Comparison of ENCODE assay signal across 13 mouse cellular contexts in the genomic region with DNA sequence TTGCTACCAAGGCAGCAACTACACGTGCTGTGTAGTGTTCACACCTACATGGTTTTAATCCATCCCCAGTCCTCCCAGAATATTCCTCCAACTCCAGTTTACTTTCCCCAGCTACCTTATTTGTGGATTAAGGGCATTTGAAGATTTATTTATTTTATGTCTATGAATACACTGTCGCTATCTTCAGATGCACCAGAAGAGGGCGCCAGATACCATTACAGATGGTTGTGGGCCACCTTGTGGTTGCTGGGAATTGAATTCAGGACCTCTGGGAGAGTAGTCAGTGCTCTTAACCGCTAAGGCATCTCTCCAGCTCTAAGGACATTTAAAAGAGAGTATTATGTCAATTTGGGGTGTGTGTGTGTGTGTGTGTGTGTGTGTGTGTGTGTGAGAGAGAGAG.
DNase-seq lines count a peak whose midpoint lies in the region; TF ChIP-seq lines count a peak whose summit lies in the region.
"Had no signal": no experiment of that assay in that cellular context is flagged by ENCODE, and none has a peak within 500 bp of the region (broad histone marks: within the 10 kb centered on the region; RNA-seq: fewer than 3 reads in every experiment).

No protein-coding gene starts in this region.

- peak; percentile 31; the same call in 1 of the 2 replicates for TF ChIP-seq CTCF in gastrocnemius, adult 2 months (IDR thresholded peaks at IDR 0.05)
- peak; percentile 36 for TF ChIP-seq CTCF in left cerebral cortex, adult 2 months (IDR thresholded peaks at IDR 0.05)

- intact Hi-C loops in gastrocnemius, adult 2 months (cut with DNase I) = no loop called here
- intact Hi-C loops in gastrocnemius, postnatal 14 days (cut with DNase I; ENCODE audit: low total_unique reads) = no loop called here
- intact Hi-C loops in left cerebral cortex, adult 2 months (cut with DNase I) = no loop called here
- intact Hi-C loops in left cerebral cortex, postnatal 25 days (cut with DNase I) = loop anchor here (5.0 kb wide), 1 partner anchor 170 kb away; no protein-coding TSS in a partner anchor

- DNase-seq in gastrocnemius, adult 2 months = no peak
- no peak for DNase-seq in gastrocnemius, postnatal 14 days
- no peak for DNase-seq in left cerebral cortex, adult 2 months (ENCODE audit: extremely low spot score in 1 of 2, low spot score in 2 of 2)
- no peak for DNase-seq in left cerebral cortex, postnatal 25 days (ENCODE audit: low spot score in 2 of 2)
- DNase-seq in thymus, postnatal 4 days = peak; percentile 45
- DNase-seq in thymus, postnatal 25 days = no peak
- DNase-seq in testis, postnatal 14 days (ENCODE audit: low spot score) = no peak
- DNase-seq: adrenal gland, postnatal 25 days; B cell, adult 2 months; gastrocnemius, postnatal 25 days; midbrain, embryonic 14.5 days had no signal

- H3K27ac ChIP-seq in gastrocnemius, adult 2 months = no peak overlapping the region
- H3K27ac ChIP-seq in left cerebral cortex, adult 2 months = no peak overlapping the region
- H3K27ac ChIP-seq: embryonic facial prominence, embryonic 13.5 days had no signal

- H3K4me3 ChIP-seq in gastrocnemius, adult 2 months = no peak overlapping the region
- H3K4me3 ChIP-seq in left cerebral cortex, adult 2 months = no peak overlapping the region
- H3K4me3 ChIP-seq: embryonic facial prominence, embryonic 13.5 days; myocyte had no signal
